Mouse (Mus musculus): ENCODE results near the gene Trim30a. TPM values are rescaled to one million over a fixed set of nuclear protein-coding genes. Genes with fewer than 3 reads are reported as not detected.

Gene Trim30a
- polyA plus RNA-seq, 1 experiment from 2014 or later: 0.92 TPM

- H3K27me3 ChIP-seq: no peaks in the 10 kb centered on the region
- no peak within 1 kb of the TSS for H3K9ac ChIP-seq
- no peak within 1 kb of the TSS for H3K4me2 ChIP-seq
- 63% methylated on average over 1 of the region's 1 CpGs for WGBS
- H3K36me3 ChIP-seq: no peaks in the 10 kb centered on the region
- no peaks in the 10 kb centered on the region for H3K9me3 ChIP-seq (replicated peaks)
- no peak for ATAC-seq (replicated peaks; ENCODE audit: insufficient number of reproducible peaks, insufficient read depth, low FRiP score, low read depth)
- no peaks in the 10 kb centered on the region for H3K4me1 ChIP-seq (replicated peaks)
- H3K27ac ChIP-seq: no peak within 1 kb of the TSS
- no peak within 1 kb of the TSS for H3K4me3 ChIP-seq
Measured at GRCm38 (mm10) chr7:104369736-104370414, 95.1 kb downstream of the Trim30a start, which contains the start of gene Trim30b. Gene Trim30b (minus strand): TSS chr7:104369884.

- no peaks in the 10 kb centered on the region for H3K27me3 ChIP-seq
- H3K36me3 ChIP-seq: no peaks in the 10 kb centered on the region
- H3K4me1 ChIP-seq (replicated peaks): no peaks in the 10 kb centered on the region
- no peak overlapping the region for H3K4me3 ChIP-seq
- ATAC-seq (replicated peaks; ENCODE audit: insufficient number of reproducible peaks, insufficient read depth, low FRiP score, low read depth): no peak
- no peaks in the 10 kb centered on the region for H3K9me3 ChIP-seq (replicated peaks)
- no peak overlapping the region for H3K9ac ChIP-seq
- no peak overlapping the region for H3K27ac ChIP-seq
- H3K4me2 ChIP-seq: no peak overlapping the region
Measured at GRCm38 (mm10) chr7:104366339-104366738, 98.7 kb downstream of the Trim30a start.

Other genes with a start within 250 kb of the Trim30a start
- gene Trim6, start 246.4 kb downstream of the Trim30a start, polyA plus RNA-seq (2015; fragmentation: Nextera tagmentation; extraction: Ambion mirVana): 1.7 and 1.9 TPM in 2 replicates
- 2.7 and 3.0 TPM in 2 replicates for gene Trim34a, start 220.7 kb downstream of the Trim30a start, polyA plus RNA-seq (2015; fragmentation: Nextera tagmentation; extraction: Ambion mirVana)
- 0.48 and 0.72 TPM in 2 replicates for gene Trim5, start 177.1 kb downstream of the Trim30a start, polyA plus RNA-seq (2015; fragmentation: Nextera tagmentation; extraction: Ambion mirVana)
- 8.6 and 10.1 TPM in 2 replicates for gene Trim12a, start 149.7 kb downstream of the Trim30a start, polyA plus RNA-seq (2015; fragmentation: Nextera tagmentation; extraction: Ambion mirVana)
- gene Trim34b, start 135.7 kb downstream of the Trim30a start, polyA plus RNA-seq (2015; fragmentation: Nextera tagmentation; extraction: Ambion mirVana): 0.08 and 0.15 TPM in 2 replicates
- 2.7 and 3.1 TPM in 2 replicates for gene Trim12c, start 111.8 kb downstream of the Trim30a start, polyA plus RNA-seq (2015; fragmentation: Nextera tagmentation; extraction: Ambion mirVana)
- 0.18 TPM in 2 replicates for gene Trim30b, start 95.3 kb downstream of the Trim30a start, polyA plus RNA-seq (2015; fragmentation: Nextera tagmentation; extraction: Ambion mirVana)
- gene Trim30c, start 64.4 kb downstream of the Trim30a start, polyA plus RNA-seq (2015; fragmentation: Nextera tagmentation; extraction: Ambion mirVana): 0.11 and 0.23 TPM in 2 replicates
- gene Trim30d, start 42.7 kb upstream of the Trim30a start, polyA plus RNA-seq (2015; fragmentation: Nextera tagmentation; extraction: Ambion mirVana): 0.48 and 1.1 TPM in 2 replicates
- gene Olfr651, start 84.9 kb upstream of the Trim30a start, polyA plus RNA-seq (2015; fragmentation: Nextera tagmentation; extraction: Ambion mirVana): not detected in 2 replicates
- gene Olfr652, start 95.7 kb upstream of the Trim30a start, polyA plus RNA-seq (2015; fragmentation: Nextera tagmentation; extraction: Ambion mirVana): not detected in 2 replicates
- gene Olfr653, start 112.1 kb upstream of the Trim30a start, polyA plus RNA-seq (2015; fragmentation: Nextera tagmentation; extraction: Ambion mirVana): not detected in 2 replicates
- gene Olfr654, start 121.8 kb upstream of the Trim30a start, polyA plus RNA-seq (2015; fragmentation: Nextera tagmentation; extraction: Ambion mirVana): not detected in 2 replicates
- gene Olfr655, start 136.6 kb upstream of the Trim30a start, polyA plus RNA-seq (2015; fragmentation: Nextera tagmentation; extraction: Ambion mirVana): not detected in 2 replicates
- gene Olfr656, start 148.8 kb upstream of the Trim30a start, polyA plus RNA-seq (2015; fragmentation: Nextera tagmentation; extraction: Ambion mirVana): not detected in 2 replicates
- not detected in 2 replicates for gene Olfr657, start 159.6 kb upstream of the Trim30a start, polyA plus RNA-seq (2015; fragmentation: Nextera tagmentation; extraction: Ambion mirVana)
- gene Olfr658, start 182.1 kb upstream of the Trim30a start, polyA plus RNA-seq (2015; fragmentation: Nextera tagmentation; extraction: Ambion mirVana): not detected in 2 replicates
- gene Olfr659, start 201.6 kb upstream of the Trim30a start, polyA plus RNA-seq (2015; fragmentation: Nextera tagmentation; extraction: Ambion mirVana): not detected in 2 replicates
- not detected in 2 replicates for gene Olfr661, start 221.3 kb upstream of the Trim30a start, polyA plus RNA-seq (2015; fragmentation: Nextera tagmentation; extraction: Ambion mirVana)